Mouse (Mus musculus) hindlimb bud, embryonic 11.5 days (tissue): ENCODE results near the gene Casp2.

Source experiments
- DNase-seq: peaks from one replicate; pipeline ENCODE4 v3.0.0-alpha.2; 2012; ENCODE audit warnings: low read depth, low spot score; ENCODE audit errors: extremely low spot score

Casp2 gene

DNA sequence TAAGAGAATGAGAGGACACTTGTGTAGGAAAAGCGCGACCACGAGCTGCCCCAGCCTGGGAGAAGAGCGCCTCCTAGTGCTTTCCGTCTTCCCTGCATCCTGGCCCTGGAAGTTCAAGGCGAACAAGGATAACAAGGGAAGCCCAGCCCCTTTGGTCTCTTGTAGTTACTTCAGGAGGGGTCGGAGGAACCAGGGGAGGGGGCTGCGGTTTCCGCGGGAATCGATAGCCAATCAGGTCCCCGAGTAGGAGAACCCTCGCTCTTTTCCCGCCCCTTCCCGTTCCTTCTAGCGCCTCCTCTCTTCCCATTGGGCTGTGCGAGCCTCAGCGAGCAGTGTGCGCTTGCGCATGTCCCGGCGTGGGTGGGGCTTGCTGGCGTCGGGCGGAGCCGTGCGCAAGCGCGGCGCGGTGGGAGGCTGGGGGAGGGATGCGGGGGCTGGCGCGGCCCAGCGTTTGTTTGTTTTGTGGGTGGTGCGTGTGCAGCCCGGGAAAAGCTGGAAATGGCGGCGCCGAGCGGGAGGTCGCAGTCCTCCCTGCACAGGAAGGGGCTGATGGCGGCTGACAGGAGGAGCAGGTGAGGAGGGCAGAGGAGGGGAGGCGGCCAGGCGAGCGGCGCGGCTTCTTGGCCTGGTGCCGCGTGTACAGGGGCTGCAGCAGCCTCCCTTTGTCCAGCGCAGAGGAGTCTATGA is at the start of gene Casp2:
Gene Casp2, plus strand, starts transcription at position 360 of the 687 bp plus-strand sequence.
- peak; percentile 95 for DNase-seq

GRCm38 (mm10) chr6:42215028-42215427 is 49.8 kb upstream of the Casp2 start, which contains the start of gene Tas2r144:
Gene Tas2r144, plus strand, starts transcription at chr6:42215328.
- DNase-seq = no peak

DNA sequence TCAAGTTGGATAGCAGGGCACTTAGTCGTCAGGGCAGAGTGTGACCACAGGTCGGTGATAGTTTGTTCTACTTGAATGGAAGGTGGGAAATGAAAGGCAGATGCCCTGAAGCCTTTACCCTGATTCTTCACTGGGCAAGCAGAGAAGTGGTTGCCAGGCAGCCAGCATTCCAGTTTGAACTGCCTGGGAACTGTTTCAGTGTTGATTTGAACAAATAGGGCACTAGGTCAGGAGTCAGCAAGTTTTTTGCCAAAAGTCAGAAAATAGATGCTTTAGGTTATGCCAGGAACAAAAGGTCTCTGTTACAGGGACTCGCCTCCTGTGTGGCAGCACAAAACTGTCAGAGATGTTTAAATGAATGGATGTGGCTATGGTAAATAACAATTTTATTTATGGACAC is 42.5 kb upstream of the Casp2 start:
- no peak for DNase-seq

- DNase-seq = no peak
Measured at GRCm38 (mm10) chr6:42225046-42225445, 39.7 kb upstream of the Casp2 start.

GRCm38 (mm10) chr6:42227240-42228101 is 37.3 kb upstream of the Casp2 start:
- peak; percentile 61 for DNase-seq

- DNase-seq = no peak
Measured at GRCm38 (mm10) chr6:42229610-42230009, 35.2 kb upstream of the Casp2 start.

DNA sequence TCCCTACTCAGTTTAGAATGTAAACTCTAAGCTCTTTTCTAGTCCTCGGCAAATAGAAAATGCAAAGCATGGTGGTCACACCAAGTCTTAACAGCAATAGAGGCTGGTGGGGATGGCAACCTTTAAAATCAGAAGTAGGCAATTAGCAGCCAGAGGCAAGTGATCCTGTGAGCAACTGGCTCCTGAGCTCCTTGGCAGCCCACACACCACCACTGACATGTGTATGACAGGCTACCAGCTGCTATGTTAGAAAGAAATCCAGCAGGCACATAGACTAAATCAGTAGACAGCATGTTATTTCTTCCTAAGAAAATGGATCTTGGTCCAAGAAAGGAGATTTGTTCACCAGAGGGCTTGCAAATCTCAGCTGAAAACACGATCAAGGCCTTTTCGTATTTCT is 33.6 kb upstream of the Casp2 start:
- no peak for DNase-seq

DNA sequence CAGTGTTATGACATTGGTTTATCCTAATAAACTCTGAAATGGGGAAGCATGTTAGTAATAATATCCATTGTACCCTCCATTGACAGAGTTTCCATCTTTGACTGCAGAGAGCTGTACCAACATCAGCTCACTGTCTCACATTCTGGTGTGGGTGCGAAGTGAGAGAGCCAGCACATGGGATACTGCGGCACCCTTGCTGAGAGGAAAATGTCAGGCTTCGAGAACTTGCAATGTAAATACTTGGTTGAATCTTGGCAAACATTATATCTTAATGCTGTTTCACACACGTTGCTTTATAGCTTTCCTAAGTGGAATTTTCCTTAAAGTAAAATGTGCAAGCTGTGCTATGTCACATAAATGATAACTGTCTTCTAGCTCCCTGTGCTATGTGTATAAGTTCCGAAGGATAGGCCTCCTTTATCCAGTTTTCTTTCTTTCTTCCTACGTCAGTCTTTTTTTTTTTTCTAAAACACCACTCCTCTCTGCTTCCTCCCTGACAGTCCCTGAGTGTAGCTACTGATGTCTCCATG is 27.4 kb upstream of the Casp2 start:
- DNase-seq = no peak

DNA sequence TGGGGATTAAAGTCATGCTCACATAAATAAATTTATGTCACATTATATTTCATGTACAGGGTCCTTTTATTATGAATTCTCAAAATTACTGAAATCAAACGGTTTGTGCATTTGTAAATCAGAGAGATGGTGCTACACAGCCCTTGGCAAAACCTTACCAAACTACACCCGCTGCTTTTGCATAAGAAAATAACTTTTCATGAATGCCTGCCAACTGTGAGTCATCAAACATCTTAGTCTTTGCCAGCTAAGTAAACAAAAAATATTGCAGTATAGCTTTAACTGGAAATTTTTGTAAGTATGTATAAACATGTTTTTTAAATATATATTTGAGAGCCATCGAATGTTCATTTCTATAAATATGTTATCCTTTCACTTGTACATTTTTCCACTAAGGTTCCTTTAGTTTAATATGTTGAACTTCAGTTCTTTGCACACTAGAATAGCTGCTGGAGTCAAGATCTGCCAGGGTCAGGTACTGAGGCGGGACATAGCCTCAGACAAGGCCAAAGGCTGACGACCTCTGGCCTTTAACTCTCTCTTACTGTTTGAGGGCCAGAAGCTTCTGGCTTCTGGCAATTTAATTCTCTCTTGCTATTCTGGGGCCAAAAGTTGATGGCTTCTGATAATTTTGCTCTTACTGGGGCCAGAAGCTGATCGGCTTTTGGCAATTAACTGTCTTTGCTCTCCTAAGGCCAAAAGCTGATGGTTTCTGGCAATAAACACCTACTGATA is 23.3 kb upstream of the Casp2 start:
- no peak for DNase-seq

DNA sequence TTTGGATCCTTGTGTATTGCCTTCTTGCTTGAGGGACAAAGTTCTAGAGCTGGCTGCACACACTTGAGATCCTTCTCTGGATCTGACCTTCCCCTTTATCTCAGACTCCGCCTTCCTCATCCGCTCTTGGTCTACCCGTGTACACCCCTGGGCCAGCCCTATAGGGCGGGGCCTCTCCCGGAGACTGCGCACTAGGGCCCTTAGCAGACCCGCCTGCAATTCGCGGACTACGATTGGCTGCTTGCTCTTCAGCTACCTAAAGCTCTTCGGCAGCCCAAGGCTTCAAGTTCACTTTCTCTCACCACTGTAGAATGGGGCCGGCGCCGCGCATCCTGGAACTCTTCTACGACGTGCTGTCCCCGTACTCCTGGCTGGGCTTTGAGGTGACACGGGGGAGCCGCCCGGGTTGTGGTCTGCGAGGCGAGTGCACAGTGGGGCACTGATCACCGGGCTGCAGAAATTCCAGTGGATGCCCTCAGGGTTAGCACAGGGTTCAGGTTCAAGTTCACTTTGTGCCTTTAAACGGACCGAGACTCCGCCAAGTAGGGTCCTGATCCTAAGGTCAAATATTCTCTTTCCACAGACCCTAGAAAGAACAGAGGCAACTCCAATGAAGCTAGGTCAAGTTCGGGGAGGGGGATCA is 19.0 kb upstream of the Casp2 start, which contains the start of gene Gstk1:
Gene Gstk1, plus strand, starts transcription at position 225 of the 643 bp plus-strand sequence.
- no peak for DNase-seq

DNA sequence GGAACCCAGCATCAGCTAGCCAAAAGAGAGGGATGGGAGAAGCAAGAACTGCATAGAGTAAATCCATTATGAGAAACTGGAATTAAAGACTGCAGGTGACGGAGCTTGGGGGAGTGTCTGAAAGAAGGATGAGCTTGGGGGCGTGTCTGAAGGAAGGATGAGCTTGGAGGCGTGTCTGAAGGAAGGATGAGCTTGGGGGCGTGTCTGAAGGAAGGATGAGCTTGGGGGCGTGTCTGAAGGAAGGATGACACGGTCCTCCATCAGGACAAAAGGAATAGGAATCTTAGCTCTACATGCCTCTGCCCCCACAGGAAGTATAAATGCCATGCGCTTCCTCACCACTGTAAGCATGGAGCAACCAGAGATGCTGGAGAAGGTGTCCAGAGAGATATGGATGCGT is 17.6 kb upstream of the Casp2 start:
- DNase-seq = no peak

DNA sequence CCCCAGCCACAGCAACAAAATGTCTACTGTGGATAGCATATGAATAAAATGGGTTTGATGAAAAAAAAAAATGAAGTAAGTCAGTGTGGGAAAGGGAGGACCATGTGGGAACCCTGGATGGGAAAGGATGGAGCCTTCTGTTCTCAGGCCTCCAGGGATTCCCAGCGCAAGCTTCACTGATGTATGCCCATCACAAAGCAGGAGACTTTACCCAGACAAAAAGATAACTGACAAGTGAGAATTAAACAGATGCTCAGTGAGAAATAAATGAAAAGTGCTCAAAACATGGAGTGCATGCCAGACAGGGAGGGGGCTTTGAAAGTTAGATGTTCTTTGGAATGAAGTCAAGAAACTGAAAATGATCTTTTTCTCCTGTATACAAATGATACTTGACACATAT is 16.8 kb upstream of the Casp2 start:
- DNase-seq = no peak

- no peak for DNase-seq
Measured at GRCm38 (mm10) chr6:42251791-42252190, 13.0 kb upstream of the Casp2 start.

DNA sequence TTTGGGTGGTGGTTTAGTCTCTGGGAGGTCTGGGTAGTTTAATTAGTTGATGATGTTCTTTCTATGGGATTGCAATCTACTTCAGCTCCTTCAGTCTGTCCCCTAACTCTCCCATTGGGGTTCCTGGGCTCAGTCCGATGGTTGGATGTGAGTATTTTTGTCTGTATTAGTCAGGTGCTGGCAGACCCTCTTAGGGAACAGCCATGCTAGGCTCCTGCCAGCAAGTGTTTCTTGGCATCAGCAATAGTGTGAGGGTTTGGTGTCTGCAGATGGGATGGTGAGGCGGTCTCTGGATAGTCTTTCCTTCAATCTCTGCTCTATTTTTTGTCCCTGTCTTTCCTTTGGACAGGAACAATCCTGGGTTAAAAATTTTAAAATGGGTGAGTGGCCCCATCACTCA is 11.7 kb upstream of the Casp2 start:
- no peak for DNase-seq

GRCm38 (mm10) chr6:42257303-42257863 is 7.4 kb upstream of the Casp2 start:
- no peak for DNase-seq

GRCm38 (mm10) chr6:42260430-42260829 is 4.4 kb upstream of the Casp2 start:
- DNase-seq = no peak

DNA sequence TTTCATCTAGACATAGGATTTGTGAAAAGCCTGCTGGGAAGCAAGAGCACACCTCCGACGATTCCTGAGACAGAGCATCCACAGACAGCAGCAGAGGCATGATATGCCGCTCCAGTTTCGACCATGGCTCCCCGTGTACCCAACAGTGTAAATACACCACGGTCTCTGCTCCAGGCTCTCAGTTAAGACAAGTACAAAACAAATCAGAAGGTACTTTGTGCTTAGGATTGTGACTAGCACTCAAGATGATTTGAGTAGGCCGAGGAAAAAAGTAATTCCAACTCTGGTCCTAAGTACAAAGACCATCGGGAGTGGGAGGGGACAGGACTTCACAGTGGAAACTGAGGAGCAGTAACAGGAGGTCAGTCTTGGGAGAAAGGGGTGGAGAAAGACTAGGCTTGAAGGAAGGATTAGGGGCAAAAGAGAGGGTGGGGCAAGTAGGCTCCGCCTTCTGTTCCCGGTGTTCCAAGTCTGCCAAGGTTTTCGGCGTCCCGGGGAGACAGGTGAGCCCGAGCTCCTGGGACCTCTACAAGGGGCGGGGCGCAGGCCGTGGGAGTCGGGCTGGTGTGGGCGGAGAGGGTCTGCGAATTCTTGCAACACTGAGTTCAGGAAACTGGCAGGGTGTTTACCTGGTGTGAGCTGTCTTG is 3.1 kb upstream of the Casp2 start, which contains the start of gene Tmem139:
Gene Tmem139, plus strand, starts transcription at position 447 of the 647 bp plus-strand sequence.
- DNase-seq = no peak

- DNase-seq = no peak
Measured at GRCm38 (mm10) chr6:42265391-42266330, 876 bp downstream of the Casp2 start.

- DNase-seq = no peak
Measured at GRCm38 (mm10) chr6:42270817-42271216, 6.0 kb downstream of the Casp2 start.
